Mouse (Mus musculus): Measurements from ENCODE around the gene Spns2. TPM values are rescaled to one million over a fixed set of nuclear protein-coding genes. Genes with fewer than 3 reads are reported as not detected.

Spns2 gene
- polyA plus RNA-seq, 1 experiment from 2014 or later, result 8.7 TPM

DNA sequence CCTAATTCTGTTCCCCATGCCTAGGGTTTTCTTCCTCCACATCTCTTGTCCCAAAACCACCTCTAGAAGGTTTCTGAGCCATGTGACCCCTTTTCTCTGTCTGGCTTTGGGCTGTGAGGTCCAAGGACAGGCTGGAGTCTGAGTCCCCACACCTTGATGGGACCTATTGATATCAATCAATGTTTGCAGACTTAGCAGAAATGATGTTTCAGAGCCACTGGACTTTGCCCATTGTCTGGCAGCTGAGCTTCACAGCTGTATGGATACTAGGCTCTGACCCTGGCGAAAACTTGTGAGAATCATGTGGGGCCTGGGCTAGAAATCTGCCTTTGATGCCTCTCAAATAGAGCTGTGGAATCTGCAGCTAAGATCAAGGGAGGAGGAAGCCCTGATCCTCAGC, 7.1 kb upstream of the Spns2 start:
- Histone ChIP-seq H3K4me2 (replicated peaks) (no peak overlapping the region), H3K9ac (replicated peaks) (no peak overlapping the region), H3K27me3 (no peaks in the 10 kb centered on the region; the same call in 1 of the 2 replicates), H3K4me3 (no peak overlapping the region), H3K27ac (replicated peaks) (no peak overlapping the region), H3K4me1 (no peaks in the 10 kb centered on the region), H3K9me3 (no peaks in the 10 kb centered on the region), H3K36me3 (no peaks in the 10 kb centered on the region)
- 69% methylated on average over 1 of the region's 1 CpGs for WGBS
- no peak for ATAC-seq (replicated peaks)

DNA sequence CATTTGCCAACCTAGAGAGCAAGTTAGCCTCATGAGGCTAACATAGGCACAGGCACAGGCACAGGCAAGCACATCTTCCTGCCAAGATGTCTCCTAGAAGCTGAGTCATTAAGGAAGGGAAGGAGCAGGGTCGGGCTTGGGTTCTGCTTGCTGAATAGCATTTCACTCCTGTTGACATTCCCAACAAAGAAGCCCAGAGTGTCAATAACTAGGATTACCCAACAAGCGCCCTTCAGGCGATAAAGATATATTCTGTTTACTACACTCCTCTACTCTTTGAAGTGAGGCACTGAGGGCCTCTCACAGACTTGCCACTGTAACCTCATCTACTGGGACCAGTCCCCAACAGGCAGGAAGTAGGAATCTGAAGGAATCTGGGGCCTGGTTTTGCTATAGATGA, 6.4 kb upstream of the Spns2 start:
- Histone ChIP-seq H3K4me1 (no peaks in the 10 kb centered on the region), H3K27ac (replicated peaks) (no peak overlapping the region), H3K4me2 (replicated peaks) (no peak overlapping the region), H3K9ac (replicated peaks) (no peak overlapping the region), H3K36me3 (no peaks in the 10 kb centered on the region), H3K27me3 (no peaks in the 10 kb centered on the region; the same call in 1 of the 2 replicates), H3K4me3 (no peak overlapping the region), H3K9me3 (no peaks in the 10 kb centered on the region)
- WGBS, result 53% methylated on average over 3 of the region's 3 CpGs
- no peak for ATAC-seq (replicated peaks)

DNA sequence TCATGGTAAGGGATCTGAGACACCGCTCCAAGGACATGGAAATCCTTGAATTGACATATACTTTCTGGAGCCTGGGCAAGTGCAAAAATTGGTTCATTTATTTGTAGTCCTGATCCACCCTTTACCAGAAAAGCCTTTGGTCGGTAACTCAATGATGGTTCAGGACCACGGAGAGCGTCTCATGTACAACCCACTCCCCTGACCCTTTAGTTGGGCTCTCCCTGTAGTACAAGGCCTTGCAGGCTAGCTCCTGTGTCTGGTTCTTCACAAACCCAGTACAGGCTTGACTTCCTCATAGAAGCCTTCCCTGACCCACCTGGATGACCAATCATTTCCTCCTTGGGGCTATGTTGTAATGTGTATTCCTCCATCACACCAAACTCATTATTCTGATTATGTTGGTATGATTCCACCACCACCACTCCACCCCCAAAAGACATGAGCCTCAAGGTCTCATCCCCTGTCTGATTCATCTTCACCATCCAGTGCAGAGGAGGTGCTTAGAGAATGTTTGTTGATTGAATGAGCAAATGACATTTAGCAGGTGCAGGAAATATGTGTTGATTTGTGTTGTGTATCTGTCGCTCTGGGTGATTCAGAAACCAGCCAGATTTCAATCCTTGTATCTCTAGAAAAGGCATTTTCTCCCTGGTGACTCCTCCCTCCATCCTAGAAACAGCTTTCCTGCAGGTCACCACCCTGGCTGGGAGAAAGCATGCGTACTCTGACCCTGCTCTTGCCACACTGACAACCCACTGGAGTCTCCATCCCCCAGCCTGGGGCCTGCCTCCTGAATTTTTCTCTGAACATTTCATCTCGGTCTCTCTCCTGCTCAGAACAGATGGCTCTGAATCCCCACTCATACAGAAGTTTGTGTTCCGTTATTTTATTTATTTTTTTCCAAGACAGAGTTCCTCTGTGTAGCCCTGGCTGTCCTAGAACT, 4.6 kb upstream of the Spns2 start:
- no peaks in the 10 kb centered on the region for H3K36me3 ChIP-seq
- no peak overlapping the region for H3K27ac ChIP-seq (replicated peaks)
- no peak overlapping the region for H3K4me2 ChIP-seq (replicated peaks)
- no peaks in the 10 kb centered on the region for H3K4me1 ChIP-seq
- WGBS, result 54% methylated on average over 8 of the region's 8 CpGs
- no peak overlapping the region for H3K4me3 ChIP-seq
- ATAC-seq (replicated peaks), result no peak
- no peaks in the 10 kb centered on the region; the same call in 1 of the 2 replicates for H3K27me3 ChIP-seq
- no peaks in the 10 kb centered on the region for H3K9me3 ChIP-seq
- no peak overlapping the region for H3K9ac ChIP-seq (replicated peaks)

DNA sequence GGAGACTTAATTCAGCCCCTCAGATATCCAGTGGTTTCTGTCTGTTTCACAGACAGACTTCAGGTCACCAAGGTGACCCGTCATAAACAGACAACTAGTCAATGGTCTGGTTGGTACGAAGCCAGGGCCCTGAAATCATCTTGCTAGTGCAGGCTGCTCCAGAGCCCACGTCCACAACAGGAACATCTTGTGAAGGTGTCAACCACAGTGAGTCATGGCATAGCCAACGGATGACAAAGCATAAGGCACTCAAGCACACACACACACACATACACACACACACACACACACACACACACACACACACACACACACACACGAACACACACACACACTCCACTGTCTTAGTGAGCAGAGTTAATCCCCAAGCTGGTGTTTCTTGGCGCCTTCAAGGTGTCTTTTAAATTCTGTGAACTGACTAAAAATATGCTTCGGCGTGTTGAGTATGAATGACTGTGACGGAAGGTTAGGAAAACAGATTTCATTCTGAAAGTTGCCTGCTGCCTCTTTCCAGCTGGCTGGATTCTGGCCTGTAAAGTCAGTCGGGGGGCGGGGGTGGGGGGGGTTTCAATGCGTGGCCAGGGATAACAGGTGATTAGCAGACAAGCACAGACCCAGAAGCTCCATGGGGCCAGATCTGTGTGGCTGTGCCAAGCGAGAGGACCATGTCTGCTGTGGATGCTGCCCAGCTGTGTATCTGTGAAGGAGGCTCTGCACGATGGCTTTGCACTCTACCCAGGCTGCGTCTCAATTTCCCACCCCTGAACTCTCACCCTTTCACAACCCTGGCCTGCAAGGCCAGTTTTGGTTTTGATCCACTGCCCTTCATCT, 1.6 kb upstream of the Spns2 start:
- Histone ChIP-seq H3K4me3 (no peak overlapping the region), H3K9ac (replicated peaks) (no peak overlapping the region), H3K36me3 (no peaks in the 10 kb centered on the region), H3K4me1 (peaks cover 19% of the 10 kb centered on the region), H3K4me2 (replicated peaks) (no peak overlapping the region), H3K27me3 (no peaks in the 10 kb centered on the region; the same call in 1 of the 2 replicates), H3K27ac (replicated peaks) (no peak overlapping the region), H3K9me3 (no peaks in the 10 kb centered on the region)
- 57% methylated on average over 15 of the region's 15 CpGs for WGBS
- no peak for ATAC-seq (replicated peaks)

DNA sequence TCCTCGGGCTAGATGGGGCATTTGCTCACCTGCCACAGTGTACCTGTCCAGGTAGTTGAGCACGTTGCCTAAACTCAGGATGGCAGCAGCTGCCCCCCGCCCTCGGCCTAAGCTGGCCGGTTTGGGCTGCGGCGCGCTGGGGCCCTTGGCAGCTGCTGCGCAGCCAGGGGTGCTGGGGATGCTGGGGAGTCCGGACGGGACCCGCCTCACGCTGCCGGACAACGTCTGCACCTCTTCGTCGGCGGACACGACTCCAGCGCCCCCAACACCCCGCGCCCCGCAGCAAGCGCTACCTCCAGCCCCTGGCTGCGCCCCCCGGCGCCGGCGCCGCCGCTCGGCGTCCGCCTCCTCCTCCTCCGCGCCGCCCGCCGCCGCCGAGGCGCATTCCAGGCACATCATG, 307 bp downstream of the Spns2 start:
- under 1% methylated on average over 41 of the region's 42 CpGs for WGBS
- Histone ChIP-seq H3K27ac (replicated peaks) (peak overlapping the region; percentile 87), H3K9me3 (no peaks in the 10 kb centered on the region), H3K9ac (replicated peaks) (peak overlapping the region; percentile 71), H3K4me1 (peaks cover 39% of the 10 kb centered on the region), H3K36me3 (no peaks in the 10 kb centered on the region), H3K4me2 (replicated peaks) (peak overlapping the region; percentile 75), H3K4me3 (peak overlapping the region; percentile 66), H3K27me3 (no peaks in the 10 kb centered on the region; the same call in 1 of the 2 replicates)
- ATAC-seq (replicated peaks), result peak; percentile 14

DNA sequence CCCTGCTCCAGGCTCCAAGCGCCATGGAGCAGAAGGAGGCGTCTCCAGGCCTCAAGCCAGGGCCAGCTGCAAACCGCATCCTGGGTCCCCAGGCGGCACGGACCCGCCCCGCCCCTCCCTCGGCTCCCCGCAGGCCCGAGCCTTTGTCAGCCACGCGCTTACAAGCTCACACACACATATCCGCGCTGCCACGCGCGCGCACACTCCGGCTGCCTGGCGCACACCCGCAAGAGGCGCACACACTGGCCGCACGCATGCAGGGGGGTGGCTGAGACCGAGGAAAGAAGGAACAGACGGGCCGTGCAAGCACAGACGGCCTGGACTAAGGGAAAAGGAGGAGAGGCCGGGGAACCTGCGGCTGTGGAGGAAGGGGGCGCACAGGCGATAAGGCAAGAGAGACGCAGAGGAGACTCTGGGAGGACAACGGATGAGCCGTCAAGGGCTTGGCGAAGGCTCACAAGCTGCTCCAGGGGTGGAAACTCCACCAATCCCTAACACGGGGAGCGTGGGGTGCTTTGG, 892 bp downstream of the Spns2 start:
- WGBS, result under 1% methylated on average over 38 of the region's 38 CpGs
- peaks cover 39% of the 10 kb centered on the region for H3K4me1 ChIP-seq
- no peaks in the 10 kb centered on the region for H3K36me3 ChIP-seq
- peak overlapping the region; percentile 71 for H3K9ac ChIP-seq (replicated peaks)
- H3K27me3 ChIP-seq, result no peaks in the 10 kb centered on the region; the same call in 1 of the 2 replicates
- ATAC-seq (replicated peaks), result peak; percentile 76
- no peaks in the 10 kb centered on the region for H3K9me3 ChIP-seq
- H3K27ac ChIP-seq (replicated peaks), result peak overlapping the region; percentile 87
- peak overlapping the region; percentile 75 for H3K4me2 ChIP-seq (replicated peaks)
- H3K4me3 ChIP-seq, result peak overlapping the region; percentile 66

DNA sequence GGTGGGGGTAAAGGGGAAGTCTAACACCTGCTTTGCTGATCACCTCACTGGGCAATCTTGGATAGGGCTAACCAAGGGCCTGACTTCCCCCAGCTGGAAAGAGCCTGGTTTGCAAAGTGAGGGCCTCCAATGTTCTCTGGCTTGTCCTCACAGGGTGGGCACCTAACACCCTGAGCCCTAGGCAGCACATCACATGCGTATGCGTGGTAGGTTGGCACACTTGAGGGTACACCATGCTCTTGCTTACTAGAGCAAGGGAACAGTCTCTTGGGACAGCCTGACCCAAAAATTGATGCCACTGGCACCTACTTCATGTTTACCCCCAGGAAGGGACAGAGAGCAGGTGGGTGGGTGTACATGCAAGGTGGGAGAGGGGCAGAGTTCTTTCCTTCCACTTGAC, 2.0 kb downstream of the Spns2 start:
- Histone ChIP-seq H3K9me3 (no peaks in the 10 kb centered on the region), H3K27me3 (no peaks in the 10 kb centered on the region; the same call in 1 of the 2 replicates), H3K27ac (replicated peaks) (no peak overlapping the region), H3K4me3 (peak overlapping the region; percentile 66), H3K4me2 (replicated peaks) (peak overlapping the region; percentile 75), H3K36me3 (no peaks in the 10 kb centered on the region), H3K9ac (replicated peaks) (peak overlapping the region; percentile 71; the same call in 1 of the 2 replicates), H3K4me1 (peaks cover 39% of the 10 kb centered on the region)
- WGBS, result 87% methylated on average over 2 of the region's 2 CpGs
- no peak for ATAC-seq (replicated peaks)

DNA sequence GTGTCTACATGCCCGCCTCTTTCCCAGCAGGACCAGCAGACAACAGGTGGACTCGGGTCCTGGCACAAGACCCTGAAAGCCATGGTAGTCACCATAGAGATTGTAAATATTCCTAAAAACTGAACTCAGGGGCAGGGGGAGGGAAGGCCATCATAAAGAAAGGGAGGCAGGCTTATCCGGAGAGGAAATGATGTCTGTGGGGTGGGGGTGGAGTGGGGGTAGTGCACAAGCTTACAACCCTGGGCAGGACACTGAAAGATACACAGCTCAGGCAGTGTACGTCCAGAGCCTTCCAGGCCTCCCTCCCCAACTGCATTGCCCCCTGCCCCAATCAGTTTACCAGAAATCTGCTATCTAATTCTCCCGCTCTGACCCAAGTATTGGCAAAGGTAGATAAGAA, 2.5 kb downstream of the Spns2 start:
- Histone ChIP-seq H3K36me3 (no peaks in the 10 kb centered on the region), H3K27me3 (no peaks in the 10 kb centered on the region; the same call in 1 of the 2 replicates), H3K9me3 (no peaks in the 10 kb centered on the region), H3K9ac (replicated peaks) (no peak overlapping the region), H3K4me3 (no peak overlapping the region), H3K4me2 (replicated peaks) (peak overlapping the region; percentile 75), H3K27ac (replicated peaks) (no peak overlapping the region), H3K4me1 (peaks cover 39% of the 10 kb centered on the region)
- WGBS, result 72% methylated on average over 5 of the region's 5 CpGs
- ATAC-seq (replicated peaks), result no peak

DNA sequence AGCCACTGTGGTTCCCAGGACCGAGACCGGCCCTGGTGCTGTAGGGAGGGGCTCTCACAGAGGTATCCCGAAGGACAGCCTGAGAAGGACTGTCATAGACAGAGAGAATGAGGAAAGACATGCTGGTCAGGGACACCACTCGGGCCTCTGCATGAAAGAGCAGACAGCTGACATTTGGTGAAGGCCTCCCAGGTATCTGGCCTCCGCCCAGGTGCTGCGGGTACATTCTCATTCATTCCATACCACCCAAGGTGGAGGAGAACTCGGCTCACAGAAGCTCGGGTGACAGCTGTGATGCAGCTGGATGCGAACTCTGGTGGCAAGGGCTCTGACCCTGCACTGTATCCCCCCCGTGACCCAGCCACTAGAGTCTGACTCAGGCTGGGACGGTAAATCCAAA, 3.7 kb downstream of the Spns2 start:
- Histone ChIP-seq H3K36me3 (no peaks in the 10 kb centered on the region), H3K4me2 (replicated peaks) (no peak overlapping the region), H3K4me1 (peaks cover 39% of the 10 kb centered on the region), H3K4me3 (no peak overlapping the region), H3K9ac (replicated peaks) (no peak overlapping the region), H3K27ac (replicated peaks) (no peak overlapping the region), H3K27me3 (no peaks in the 10 kb centered on the region), H3K9me3 (no peaks in the 10 kb centered on the region)
- 77% methylated on average over 11 of the region's 11 CpGs for WGBS
- no peak for ATAC-seq (replicated peaks)

DNA sequence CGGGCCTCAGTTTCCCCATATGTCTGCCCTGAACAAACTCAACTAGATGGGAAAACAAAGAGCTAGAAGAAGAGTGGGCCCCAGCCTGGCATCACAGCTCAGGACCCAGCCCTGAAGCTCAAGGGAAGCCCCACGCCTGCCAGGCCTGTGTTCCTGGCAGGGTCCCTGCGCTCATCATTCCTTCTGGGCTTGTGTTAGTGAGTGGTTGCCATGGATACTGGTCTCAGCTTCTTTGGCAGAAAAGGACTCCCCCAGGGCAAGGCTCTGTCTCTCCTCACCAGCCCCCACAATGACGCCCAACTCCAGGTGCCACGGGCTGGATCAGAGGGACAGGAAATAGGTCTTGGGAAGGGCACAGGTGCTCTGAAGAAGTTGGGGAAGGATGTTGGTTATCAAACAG, 4.5 kb downstream of the Spns2 start:
- H3K4me2 ChIP-seq (replicated peaks), result no peak overlapping the region
- no peaks in the 10 kb centered on the region for H3K27me3 ChIP-seq
- no peaks in the 10 kb centered on the region for H3K36me3 ChIP-seq
- WGBS, result 36% methylated on average over 5 of the region's 5 CpGs
- H3K9me3 ChIP-seq, result no peaks in the 10 kb centered on the region
- H3K27ac ChIP-seq (replicated peaks), result peak overlapping the region; percentile 61
- peaks cover 39% of the 10 kb centered on the region for H3K4me1 ChIP-seq
- H3K4me3 ChIP-seq, result no peak overlapping the region
- no peak for ATAC-seq (replicated peaks)
- H3K9ac ChIP-seq (replicated peaks), result no peak overlapping the region

DNA sequence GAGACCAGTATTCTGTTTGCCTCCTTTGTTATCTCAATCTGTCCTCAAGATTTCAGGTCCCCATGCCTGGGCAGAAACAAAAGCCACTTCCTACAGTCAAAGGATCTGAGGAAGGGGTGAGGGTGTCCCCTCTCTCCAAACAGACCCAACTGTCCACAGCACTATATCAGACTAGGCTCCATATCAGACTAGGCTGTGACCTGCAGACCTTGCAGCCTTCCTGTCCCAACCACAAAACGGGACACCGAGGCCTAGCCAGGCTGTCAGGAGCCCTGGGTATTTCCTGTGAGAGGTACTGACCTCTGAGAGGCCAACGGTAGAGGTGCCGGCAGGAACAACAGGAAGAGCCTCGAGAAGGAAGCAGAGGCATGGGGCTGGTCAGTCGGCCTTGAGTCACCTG, 5.2 kb downstream of the Spns2 start:
- peaks cover 39% of the 10 kb centered on the region for H3K4me1 ChIP-seq
- ATAC-seq (replicated peaks), result no peak
- H3K4me3 ChIP-seq, result no peak overlapping the region
- no peak overlapping the region for H3K4me2 ChIP-seq (replicated peaks)
- H3K36me3 ChIP-seq, result no peaks in the 10 kb centered on the region
- peak overlapping the region; percentile 61 for H3K27ac ChIP-seq (replicated peaks)
- 80% methylated on average over 6 of the region's 6 CpGs for WGBS
- H3K27me3 ChIP-seq, result no peaks in the 10 kb centered on the region
- H3K9me3 ChIP-seq, result no peaks in the 10 kb centered on the region
- no peak overlapping the region for H3K9ac ChIP-seq (replicated peaks)

DNA sequence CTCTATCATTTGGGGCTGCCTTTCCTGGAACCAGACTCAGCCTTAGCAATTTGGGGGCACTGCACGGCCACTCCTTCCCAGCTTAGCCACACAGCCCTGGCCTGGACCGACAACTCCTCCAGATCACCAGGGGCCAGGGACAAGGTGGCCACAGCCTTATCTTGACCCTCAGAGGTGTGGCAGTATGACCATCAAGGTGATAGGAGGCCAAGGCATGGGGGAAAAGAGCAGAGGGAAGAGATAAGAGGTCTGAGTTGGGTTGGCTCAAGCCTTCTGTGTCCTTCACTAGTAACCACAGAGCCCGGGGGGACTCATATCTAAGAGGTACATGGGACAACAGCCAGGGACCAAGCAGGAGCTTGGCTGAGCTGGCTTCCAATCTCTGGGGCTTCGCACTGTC, 7.8 kb downstream of the Spns2 start:
- Histone ChIP-seq H3K27ac (replicated peaks) (no peak overlapping the region), H3K36me3 (no peaks in the 10 kb centered on the region), H3K9ac (replicated peaks) (no peak overlapping the region), H3K4me3 (no peak overlapping the region), H3K4me2 (replicated peaks) (no peak overlapping the region), H3K27me3 (no peaks in the 10 kb centered on the region), H3K9me3 (no peaks in the 10 kb centered on the region), H3K4me1 (peaks cover 24% of the 10 kb centered on the region)
- 91% methylated on average over 4 of the region's 4 CpGs for WGBS
- no peak for ATAC-seq (replicated peaks)

Measured in forebrain, embryonic 15.5 days (tissue).